Mouse (Mus musculus) liver, adult 2 months (tissue): Measurements from ENCODE around the gene Hist1h3e.

Experiments
- CTCF ChIP-seq: fragments of 200-500 bp; IDR thresholded peaks from 2 replicates; pipeline ENCODE4 v1.5.1; 2011; ENCODE audit warnings: low read depth, low read length, control low read depth
- POLR2A ChIP-seq: fragments of 200-500 bp; IDR thresholded peaks from 2 replicates; pipeline ENCODE4 v1.6.1; 2011; ENCODE audit warnings: low read length, control low read depth; ENCODE audit not compliant: insufficient read depth; ENCODE audit errors: extremely low read depth

- TF ChIP-seq CTCF (no peak), POLR2A (no peak)
Measured at GRCm38 (mm10) chr13:23517603-23518294, 44.4 kb downstream of the Hist1h3e start.
